Mouse (Mus musculus) myocyte (in vitro differentiated cells): ENCODE measurements around the gene Fam104a.

ENCODE experiments used
- CEBPB ChIP-seq: IDR thresholded peaks from 2 replicates; pipeline ENCODE4 v1.6.1; 2011; ENCODE audit warnings: mild to moderate bottlenecking, moderate library complexity; ENCODE audit not compliant: poor library complexity, insufficient read depth, severe bottlenecking
- E2F4 ChIP-seq: IDR thresholded peaks from one replicate; pipeline ENCODE4 v1.6.1; 2011; ENCODE audit warnings: mild to moderate bottlenecking, control low read depth, moderate library complexity; ENCODE audit not compliant: insufficient read depth
- MAX ChIP-seq: IDR thresholded peaks from one replicate; pipeline ENCODE4 v1.6.1; 2011; ENCODE audit warnings: low read depth, mild to moderate bottlenecking, control low read depth
- POLR2A ChIP-seq: IDR thresholded peaks from one replicate; pipeline ENCODE4 v1.6.1; 2011; ENCODE audit warnings: low read depth, mild to moderate bottlenecking, control low read depth, moderate library complexity; ENCODE audit not compliant: insufficient read length
- POLR2AphosphoS2 ChIP-seq: IDR thresholded peaks from one replicate; pipeline ENCODE4 v1.6.1; 2011; ENCODE audit warnings: low read depth, control low read depth; ENCODE audit not compliant: insufficient read length
- SRF ChIP-seq: IDR thresholded peaks from one replicate; pipeline ENCODE4 v1.6.1; 2011; ENCODE audit warnings: low read depth; ENCODE audit not compliant: control insufficient read depth, insufficient read length
- TCF12 ChIP-seq: IDR thresholded peaks from one replicate; pipeline ENCODE4 v1.6.1; 2011; ENCODE audit warnings: mild to moderate bottlenecking, control low read depth; ENCODE audit not compliant: poor library complexity, insufficient read depth, severe bottlenecking
- USF1 ChIP-seq: IDR thresholded peaks from one replicate; pipeline ENCODE4 v1.6.1; 2011; ENCODE audit warnings: low read depth, mild to moderate bottlenecking, control low read depth, moderate library complexity

DNA sequence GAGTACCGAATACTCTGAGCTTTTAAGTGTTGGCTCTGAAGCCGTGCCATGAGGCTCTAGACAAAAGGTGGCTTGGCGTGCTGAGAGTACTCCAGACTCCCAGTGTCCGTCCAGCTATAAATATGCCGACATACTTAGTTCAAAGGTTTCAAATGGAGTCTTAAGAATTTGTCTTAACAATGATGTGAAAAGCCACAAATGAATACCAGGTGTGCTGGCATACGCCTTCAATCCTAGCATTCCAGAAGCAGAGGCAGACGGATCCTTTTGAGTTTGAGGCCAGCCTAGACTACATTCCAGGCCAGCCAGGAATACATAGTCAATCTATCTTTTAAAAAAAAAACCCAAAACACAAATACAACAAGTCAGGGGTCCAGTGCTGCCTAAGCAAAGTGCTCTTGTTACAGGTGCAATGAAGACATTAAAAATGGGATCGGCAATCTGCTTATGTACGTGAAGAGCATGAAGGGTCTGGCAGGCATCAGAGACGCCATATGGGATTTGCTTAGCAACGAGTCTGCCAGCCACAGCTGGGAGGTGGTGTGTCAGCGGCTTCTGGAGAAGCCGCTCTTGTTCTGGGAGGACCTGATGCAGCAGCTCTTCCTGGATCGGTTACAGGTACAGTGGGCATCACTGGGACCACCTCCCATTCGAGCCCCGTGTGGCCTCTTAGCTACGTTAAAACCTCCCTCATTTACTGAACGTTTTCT, 29.2 kb downstream of the Fam104a start:
- no peak for TF ChIP-seq E2F4
- TF ChIP-seq MAX: no peak
- no peak for TF ChIP-seq POLR2A
- TF ChIP-seq POLR2AphosphoS2: no peak
- no peak for TF ChIP-seq USF1
- no peak for TF ChIP-seq CEBPB
- no peak for TF ChIP-seq SRF
- TF ChIP-seq TCF12: no peak
